Mouse (Mus musculus): ENCODE measurements around the gene Zfp217.
"Not testable (repeated sequence)": the region's sequence is repeated elsewhere in the genome, so short reads cannot be mapped to it uniquely, and the experiment has no call there.

Zfp217 gene

DNA sequence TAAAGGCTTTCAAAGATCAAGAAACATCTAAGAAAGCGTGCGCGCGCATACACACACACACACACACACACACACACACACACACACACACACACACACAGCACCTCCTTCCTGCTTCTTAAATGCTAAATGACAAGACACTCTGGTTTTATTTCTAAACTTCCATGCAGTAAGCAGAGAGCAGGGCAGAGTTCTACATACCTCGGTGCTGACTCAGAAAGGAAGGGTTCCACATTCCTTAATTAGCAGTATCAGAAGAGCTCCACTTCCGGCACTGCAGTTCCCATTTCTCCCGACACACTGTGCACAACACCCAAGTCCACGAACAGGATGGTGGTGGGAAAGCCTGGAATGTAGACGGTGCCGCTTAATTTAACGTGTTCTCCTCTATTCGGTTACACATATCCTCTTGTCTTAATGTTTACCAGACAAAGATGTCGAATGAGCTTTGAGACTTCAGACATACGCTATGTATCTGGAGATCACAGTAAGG is at the start of gene Zfp217:
Zfp217 (minus strand) TSS at position 443 of the 493 bp plus-strand sequence.
- peak; percentile 49 for DNase-seq

DNA sequence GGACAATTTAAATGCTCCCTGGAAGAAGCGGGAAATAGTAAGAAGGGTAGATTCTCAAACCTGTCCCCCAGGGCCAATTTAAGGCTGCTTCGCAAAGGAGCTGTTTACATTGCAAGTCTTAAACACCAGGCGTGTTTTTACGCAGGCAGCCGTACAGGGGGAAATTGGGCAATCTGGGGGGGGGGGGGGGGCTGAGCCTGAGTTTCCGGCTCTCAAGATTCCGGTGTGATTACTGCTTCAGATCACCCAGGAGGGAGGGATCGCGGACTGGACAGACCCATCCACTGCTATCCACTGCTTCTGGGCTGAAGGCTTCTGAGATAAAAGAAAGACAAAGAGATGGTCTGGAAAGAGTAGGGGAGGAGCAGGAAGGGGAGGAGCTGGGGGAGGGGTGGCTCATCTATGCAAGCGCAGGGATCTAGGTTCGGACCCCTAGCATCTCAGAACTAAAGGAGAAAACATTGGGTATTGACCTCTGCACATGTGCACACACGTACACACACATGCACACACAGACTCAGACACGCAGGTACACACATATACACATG is 47.7 kb upstream of the Zfp217 start:
- no peak for DNase-seq

DNA sequence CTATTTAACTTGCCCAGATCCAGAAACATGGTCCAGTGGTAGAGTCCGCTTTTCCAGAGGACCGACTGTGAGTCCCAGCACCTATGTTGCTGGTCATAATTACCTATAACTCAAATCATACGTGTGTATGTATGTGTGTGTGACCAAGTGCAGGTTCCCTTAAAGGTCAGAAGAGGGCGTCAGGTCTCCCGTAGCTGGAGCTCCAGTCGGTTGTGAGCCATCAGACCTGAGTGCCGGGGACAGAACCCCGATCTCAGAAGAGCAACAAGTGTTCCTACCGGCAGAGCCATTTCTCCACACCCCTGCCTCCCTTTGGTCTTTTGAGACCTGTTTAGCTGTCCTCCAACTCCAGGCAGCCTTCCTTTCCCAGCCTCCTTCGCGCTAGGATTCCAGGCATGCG is 46.9 kb upstream of the Zfp217 start:
- DNase-seq: no peak

DNA sequence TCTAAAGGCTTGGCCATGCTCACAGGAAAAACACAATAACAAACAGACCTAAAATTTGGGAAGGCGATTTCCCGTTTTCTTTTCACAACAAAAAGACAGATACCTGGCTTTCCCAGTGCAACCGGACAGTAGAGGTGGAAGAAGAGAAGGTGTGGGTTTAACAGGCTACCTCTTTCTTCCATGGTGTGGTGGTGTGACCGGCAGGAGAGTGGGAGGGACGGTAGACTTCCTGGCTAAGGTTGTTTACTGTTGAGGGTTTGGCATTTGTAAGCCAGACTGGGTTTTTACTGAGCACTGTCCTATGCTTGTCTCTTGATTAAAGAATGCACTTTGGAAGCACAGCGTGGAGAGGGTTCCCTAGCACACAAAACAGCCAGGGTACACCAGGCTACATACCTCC is 45.9 kb upstream of the Zfp217 start:
- no peak for DNase-seq

DNA sequence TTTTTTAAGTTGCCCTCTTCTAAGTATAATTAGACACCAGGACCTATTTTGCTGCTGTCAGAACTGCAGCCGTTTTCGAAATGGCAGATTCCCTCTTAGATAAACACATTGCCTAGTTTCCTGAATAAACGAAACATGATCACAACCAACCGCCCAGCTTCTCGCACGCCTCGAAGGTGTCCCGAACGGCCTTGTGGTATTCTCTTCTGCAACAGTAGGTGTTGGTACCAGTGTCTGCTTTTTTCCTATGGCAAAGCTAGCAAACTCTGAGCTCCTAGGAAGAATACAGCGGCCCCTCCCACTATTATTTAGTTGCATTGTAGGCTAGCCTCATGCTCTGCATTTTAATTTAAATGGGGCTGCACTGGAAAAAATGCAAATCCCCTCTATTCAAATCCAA is 45.3 kb upstream of the Zfp217 start:
- no peak for DNase-seq

DNA sequence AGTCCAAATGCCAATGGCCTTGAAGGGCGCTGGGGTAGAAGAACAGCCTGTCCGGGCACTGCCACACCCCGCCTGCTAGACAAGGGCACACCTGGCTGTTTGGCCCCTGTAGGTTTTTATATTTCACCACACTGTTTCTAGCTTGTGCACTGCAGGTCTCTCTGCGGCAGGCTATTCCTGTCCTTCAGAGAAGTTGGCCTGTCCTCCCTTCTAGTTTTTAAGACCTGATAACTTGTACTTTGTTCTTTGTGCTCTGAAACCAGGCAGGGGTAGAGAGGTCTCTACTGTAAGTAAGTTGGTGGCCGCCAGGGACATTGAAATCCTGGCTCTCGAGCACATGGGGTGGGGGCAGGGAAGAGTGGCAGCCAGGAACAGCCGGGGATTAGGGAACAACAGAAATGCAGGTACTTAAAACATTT is 44.8 kb upstream of the Zfp217 start:
- DNase-seq: peak; percentile 64

DNA sequence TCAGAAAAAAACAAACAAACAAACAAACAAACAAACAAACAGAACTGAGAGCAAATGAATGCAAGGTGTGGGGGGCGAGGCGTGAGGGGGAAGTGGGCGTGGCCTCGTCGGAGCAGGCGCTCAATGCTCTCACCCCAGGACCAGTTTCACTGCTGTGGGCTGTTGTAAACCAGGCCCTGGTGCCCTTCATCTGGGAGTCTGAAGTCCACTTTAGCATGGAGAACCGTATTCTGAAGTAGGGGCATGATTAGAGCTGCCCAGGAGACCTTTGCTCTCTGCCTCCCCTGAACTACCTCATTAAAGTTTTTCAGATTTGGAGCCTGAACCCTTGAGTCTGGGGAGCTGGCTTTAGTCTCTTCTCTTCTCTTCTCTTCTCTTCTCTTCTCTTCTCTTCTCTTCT is 40.8 kb upstream of the Zfp217 start:
- peak; percentile 81 for DNase-seq

DNA sequence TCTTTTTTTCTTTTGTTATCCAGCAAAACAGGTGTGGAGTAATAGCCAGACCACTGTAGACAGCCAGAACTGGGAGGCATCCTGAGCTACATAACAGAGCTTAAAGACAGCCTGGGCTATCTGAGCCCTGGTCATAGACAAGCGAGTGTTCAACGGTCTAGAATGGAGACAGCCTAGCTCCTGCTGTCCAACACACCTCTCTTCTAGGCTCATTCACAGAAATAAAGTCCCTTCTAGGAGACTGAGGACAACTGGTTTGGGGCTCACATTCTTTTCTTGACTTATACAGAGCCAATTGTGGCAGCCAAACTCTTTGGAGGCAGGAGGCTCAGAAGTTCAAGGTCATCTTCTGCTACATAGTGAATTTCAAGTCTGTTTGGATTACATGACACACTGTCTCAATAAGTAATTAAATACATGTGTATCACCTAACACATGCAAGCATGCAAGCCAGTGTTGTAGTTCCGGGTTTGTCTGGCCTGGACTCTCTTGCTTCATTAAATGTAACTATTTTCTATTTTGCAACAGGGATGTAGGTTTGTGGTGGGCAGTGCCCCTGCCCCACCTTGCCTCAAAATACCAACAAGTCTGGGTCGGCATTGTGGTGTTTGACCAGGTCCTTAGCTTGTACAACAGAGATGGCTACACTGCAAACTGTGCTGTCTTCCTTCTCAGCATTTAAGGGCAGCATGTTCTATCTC is 37.4 kb upstream of the Zfp217 start:
- DNase-seq: no peak

DNA sequence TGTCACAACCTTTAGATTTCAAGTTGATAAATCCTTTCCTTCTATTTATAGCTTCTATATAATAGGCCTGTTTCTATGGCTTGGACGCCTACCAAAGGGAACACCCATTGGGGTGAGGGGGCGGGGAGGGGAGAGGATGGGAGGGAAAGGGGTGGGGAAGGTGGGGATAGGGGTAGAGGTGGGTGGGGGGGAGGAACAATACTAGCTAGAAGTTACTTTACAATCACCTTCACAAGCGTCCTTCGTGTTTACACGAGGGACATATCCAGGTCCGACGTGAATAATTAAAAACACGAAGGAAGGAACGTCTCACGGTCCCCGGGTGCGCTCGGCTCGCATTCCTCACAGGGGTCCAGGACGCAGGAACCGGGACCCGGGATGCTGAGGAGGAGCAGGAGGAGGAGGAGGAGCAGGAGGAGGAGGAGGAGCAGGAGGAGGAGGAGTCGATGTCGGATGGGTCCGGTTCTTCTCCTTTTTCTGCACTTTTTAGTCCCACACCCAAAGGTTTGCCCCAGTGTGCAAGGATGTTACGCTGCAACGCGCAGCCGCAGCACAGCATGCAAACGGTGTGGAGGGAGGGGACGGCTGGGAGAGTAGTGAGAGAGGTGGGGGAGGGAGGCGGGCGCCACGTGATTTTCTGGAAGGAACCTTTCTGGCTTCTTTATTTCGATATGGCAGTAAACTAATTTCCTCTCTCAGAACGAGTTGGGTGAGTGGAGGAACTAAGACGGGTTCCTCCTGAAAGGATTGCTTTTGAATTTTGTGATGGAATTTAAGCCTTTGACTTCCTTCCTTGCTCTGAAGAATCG is 36.5 kb upstream of the Zfp217 start:
- peak; percentile 72 for DNase-seq

DNA sequence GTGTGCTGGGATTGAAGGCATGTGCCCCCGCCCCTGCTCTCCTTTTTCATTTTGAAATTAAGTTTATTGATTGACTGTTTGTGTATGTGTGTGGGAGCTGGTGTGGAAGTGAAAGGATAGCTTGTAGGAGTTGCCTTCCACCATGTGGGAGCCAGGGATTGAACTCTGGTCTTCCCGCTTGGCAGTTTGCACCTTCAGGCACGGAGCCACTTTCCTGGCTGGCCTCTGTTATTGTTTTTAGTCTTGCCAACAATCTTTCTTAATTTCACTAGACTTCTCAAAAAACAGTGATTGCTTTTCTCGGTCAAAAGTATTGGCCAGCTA is 35.9 kb upstream of the Zfp217 start:
- DNase-seq: peak; percentile 60

DNA sequence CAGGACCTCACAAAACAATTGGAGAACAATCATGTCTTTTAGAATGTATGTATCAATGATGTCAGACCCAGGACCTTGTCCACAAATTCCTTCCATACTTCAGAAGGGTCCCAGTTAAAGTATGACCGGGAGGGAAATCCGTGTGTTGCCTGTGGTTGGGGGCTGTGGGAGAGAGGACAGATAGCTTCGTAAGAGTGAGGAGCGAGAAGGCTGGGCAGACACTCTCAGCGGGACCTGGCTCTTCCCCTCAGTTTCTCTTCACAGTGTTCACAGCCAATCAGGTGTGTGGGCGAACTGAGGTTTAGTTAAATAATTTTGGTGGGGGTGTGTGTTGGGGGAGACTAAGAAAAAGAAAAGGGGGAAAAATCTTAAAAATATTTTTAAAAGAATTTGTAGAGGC is 34.0 kb upstream of the Zfp217 start:
- no peak for DNase-seq

DNA sequence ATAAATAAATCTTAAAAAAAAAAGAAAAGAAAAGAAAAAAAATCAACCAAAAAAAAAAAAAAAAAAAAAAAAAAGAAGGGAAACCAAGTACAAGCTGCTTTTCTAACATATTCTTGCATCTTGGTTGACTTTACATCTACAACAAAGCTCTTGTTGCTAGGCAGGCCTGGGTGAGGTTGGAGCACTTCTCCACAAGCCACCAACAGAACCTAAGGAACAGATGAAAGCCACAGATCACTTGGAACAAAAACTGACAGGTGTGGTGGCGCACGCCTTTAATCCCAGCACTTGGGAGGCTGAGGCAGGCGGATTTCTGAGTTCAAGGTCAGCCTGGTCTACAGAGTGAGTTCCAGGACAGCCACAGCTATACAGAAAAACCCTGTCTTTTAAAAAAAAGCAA is 32.9 kb upstream of the Zfp217 start:
- DNase-seq: not testable (repeated sequence)

DNA sequence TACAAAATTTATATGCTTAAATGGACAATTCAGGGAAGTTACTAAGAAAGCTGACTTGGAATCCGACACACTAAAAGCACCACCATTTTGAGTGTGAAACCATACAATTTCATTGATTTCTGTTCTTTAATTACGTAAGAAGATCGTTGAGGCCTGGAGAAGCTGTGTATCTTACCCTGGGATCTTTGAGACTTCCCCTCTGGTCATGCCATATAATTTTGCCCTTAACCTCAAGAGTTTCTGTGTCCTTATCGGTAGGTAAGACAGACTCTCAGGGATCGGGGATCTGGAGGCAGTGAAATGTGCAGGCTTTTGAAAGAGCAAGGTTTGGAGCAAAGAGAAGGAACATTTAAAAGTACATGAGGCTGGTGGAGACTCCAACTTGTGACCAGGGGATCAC is 31.4 kb upstream of the Zfp217 start:
- no peak for DNase-seq

DNA sequence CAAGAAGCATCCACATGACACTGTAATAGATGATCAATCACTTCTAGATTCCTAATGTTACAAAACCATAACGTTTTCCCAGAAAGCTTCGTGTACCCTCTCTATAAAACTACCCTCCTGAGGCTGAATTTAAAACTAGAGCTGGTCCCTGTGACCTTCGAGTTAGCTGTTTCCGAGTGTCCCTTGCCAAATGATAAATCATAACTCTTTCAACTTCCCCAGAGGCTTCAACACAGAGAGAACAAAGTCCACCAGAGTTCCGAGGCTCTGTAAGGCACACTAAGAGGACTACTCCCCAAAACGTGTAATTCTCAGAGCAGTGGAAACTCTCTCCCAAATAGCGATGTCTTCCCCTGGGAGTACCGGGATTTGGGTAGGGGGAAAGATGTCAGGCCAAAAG is 29.4 kb upstream of the Zfp217 start:
- peak; percentile 36 for DNase-seq

DNA sequence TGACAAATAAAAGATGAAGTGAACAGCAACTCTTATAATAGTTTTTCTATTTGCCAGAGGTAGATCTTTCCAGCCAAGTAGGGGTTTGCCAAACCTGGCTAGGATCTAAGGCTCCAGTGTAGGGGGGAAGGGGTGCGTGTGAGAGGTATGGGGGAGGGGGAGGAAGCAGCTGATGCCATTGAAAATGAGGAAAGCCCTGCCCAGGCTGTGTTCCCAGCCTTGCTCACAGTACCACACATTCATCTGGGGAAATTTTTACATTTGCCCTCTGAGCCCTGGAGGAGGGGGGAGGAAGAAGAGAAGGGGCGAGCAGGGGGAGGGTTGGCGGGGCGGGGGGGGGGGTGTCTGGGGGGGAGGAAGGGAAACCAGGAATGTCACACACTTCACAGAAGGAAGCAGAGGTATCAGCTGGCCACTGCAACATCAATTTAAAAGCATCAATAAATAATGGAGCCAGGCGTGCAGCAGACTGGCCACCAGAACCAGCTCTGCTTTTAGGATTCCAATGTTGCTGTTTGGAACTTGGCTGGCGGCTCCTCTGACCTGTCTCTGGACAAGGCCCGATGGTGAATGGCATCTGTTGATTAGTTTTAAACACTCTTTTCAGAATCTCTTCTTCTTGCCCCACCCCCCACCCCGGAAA is 28.5 kb upstream of the Zfp217 start:
- no peak for DNase-seq

DNA sequence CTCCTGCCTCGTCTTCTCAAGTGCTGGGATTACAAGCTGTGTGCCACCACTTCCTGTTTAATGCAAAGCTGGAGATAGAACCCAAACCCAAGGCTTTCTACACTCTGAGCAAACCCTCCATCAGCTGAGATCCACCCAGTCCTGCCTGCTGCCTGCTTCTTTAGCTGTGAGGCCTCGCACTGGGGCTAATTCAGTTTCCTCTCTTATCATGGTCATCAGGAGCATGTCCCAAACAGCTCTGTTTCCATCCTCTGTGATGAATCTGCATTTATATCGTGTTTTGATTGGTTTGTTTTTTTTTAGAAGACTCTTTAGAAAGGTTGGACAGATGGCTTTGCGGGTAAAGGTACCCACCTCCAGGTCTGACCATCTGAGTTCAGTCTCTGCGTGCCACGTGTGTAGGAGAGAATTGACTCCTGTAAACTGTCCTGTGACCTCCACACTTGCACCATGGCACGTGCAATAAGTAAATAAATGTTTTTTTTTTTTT is 27.8 kb upstream of the Zfp217 start:
- no peak for DNase-seq

DNA sequence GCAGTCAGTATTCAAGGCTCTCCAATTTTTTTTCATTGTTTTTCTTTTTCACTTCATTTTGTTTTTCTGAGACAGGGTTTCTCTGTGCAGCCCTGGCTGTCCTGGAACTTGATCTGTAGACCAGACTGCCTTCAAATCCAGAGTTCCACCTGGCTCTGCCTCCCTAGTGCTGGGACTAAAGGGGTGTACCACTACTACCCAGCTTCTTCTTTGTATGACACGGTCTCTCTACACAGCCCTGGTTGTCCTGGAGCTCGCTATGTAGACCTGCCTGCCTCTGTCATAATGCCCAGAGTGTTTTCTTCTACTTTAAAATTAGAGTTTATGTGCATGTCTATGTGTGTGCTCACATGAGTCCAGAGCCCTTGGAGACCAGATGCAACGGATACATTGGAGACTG is 27.3 kb upstream of the Zfp217 start:
- peak; percentile 19 for DNase-seq

DNA sequence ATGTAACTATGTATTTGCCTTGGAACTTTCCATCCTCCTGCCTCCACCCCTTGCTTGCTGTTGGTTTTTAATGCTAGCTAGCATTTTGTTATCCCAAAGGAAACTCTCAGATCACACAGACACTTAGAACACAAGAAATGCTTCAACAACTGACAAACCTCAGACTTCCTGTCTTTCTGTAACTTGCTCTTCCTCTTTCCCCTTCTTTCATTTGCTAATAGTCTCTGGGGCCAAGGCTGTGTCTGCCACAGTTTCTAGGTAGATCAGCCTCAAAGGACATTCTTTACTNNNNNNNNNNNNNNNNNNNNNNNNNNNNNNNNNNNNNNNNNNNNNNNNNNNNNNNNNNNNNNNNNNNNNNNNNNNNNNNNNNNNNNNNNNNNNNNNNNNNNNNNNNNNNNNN is 21.2 kb upstream of the Zfp217 start:
- no peak for DNase-seq

DNA sequence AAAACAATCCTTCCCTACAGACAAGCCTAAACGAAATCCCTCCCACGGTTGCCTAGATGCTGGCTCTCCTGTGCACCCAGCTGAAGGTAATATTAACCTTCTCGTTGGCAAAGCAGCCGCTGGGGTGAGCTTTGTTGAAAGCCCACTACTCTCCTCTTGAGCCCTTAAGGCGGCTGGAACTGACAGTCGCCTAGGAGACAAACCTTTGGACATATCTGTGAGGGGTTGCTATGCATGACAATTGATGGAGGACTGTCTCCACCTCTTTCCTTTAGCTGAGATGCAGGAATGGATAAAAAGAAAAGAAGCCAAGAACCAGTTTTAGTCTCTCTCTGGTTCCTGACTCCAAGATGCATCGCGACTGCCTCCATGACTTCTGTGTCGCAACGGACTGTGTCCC is 17.7 kb upstream of the Zfp217 start:
- no peak for DNase-seq

DNA sequence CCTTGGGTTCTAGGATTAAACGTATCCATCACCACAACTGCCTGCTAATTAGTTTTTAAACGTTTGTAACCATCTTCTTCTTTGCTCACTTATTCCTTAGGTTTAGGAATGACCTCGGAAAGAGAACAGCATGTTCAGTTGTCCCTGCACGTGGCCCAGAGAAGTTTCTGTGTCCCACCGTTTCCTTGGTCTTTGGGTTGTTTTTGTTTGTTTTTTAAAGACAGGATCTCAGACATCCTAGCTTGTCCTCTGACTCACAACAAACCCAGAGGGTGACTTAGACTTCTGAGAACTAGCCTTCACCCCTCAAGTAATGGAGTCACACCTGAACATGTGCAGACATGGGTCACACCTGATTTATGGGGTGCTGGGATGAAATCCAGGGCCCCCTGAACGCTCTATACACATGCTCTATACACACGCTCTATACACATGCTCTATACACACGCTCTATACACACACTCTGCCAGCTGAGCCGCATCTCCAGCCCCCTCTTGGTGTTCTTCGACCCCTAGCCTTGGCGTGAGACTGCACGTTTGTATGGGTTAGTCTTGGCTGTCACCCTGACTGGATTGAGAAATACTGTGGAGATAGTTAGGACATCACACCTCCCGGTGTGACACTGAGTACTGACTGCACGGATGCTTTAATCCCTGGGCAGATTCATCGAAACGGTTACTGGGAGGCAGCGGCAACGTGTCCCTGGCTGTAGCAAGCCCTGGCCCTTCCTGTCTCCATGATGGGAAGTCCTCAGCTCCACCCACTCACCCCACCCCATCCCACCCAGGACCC is 16.0 kb upstream of the Zfp217 start:
- no peak for DNase-seq

DNA sequence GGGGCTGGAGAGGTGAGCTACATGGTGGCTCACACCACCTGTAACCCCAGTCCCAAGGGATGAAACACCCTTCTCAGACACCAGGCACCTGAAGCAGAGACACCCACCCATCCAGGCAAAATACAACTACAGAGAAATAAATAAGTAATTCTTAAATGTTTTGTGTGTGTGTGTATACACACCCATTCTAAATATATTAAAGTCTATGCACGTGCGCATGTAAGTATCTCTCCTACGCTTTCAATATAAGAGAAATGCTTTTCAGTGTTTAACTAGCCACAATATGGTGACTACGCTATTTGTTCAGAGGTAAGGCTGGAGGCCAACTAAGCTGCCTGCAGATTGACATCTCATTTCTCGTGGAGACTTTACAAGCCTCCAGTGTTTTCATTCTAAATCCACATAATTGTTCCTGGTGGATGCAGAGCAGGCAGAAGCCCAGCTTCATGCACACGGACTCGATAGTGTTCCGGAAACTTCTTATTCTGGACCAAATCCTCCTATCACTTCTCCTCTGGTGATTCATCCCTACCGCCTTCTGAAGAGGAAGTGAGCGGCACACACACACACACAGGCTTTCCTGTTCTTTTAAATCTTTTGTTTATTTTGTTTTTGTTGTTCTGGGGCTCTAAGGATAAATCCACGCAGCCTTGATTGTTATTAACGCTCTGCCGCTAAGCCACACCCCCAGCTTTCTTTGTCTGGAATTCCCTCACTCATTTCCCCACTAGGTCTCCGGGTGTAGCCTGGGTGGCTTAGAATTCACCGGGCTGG is 12.1 kb upstream of the Zfp217 start:
- DNase-seq: no peak

DNA sequence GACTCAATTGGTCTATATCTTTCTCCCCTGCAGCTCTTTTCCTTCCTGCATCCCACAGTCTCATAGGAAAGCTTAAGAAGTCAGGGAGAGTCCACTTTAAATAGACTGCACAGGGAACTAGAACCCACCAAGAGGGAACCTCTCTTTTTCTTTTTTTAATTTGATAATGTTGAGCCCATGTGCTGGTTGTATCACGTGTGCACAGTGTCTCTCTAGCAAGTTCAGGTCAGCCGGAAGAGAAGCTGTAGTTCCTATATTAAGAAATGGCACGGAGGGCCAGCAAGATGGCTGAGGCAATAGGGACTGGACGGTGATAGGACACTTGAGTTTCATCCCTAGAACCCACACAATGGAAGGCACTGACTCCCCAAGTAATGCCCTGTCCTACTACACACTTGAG is 11.1 kb upstream of the Zfp217 start:
- no peak for DNase-seq
